Mouse (Mus musculus) heart, embryonic 13.5 days (tissue): Measurements from ENCODE around the gene Usp28. TPM values are rescaled to one million over a fixed set of nuclear protein-coding genes. Genes with fewer than 3 reads are reported as not detected.

Source experiments
- polyA plus RNA-seq: library from polyadenylated mRNA; unstranded; fragments of >200 nt; fragmentation: Nextera tagmentation; extraction: Ambion mirVana; gene quantifications from 2 replicates; pipeline ENCODE4 v1.2.1, GENCODE M21; 2015

Gene Usp28
- polyA plus RNA-seq, 1 experiment from 2014 or later = 89.2 TPM

Other genes with a start within 250 kb of the Usp28 start
- gene Zbtb16, start 149.2 kb upstream of the Usp28 start, polyA plus RNA-seq = 1.1 TPM in 2 replicates
- 0.69 and 0.84 TPM in 2 replicates for gene Htr3a, start 74.3 kb upstream of the Usp28 start, polyA plus RNA-seq
- gene Htr3b, start 20.4 kb upstream of the Usp28 start, polyA plus RNA-seq = 0.12 TPM in 1 of 2 replicates, not detected in the other
- gene Zw10, start 70.2 kb downstream of the Usp28 start, polyA plus RNA-seq = 22.6 and 23.5 TPM in 2 replicates
- 0.17 TPM in 1 of 2 replicates, not detected in the other for gene Tmprss5, start 95.9 kb downstream of the Usp28 start, polyA plus RNA-seq